Mouse (Mus musculus) neural tube, embryonic 13.5 days (tissue): ENCODE results near the gene Rassf3. TPM values are rescaled to one million over a fixed set of nuclear protein-coding genes. Genes with fewer than 3 reads are reported as not detected.

Experiments
- ATAC-seq: fragments of 200-750 bp; cut with Nextera tagmentation; 2 replicates; pipeline ENCODE4 v1.8.0; 2017; ENCODE audit warnings: low read depth, mild to moderate bottlenecking, moderate TSS enrichment, moderate library complexity
- H3K27ac ChIP-seq: fragments of 300-500 bp; sonication (generic); replicated peaks from 2 replicates; pipeline ENCODE4 v1.5.1; 2015; ENCODE audit warnings: moderate library complexity, mild to moderate bottlenecking, inconsistent platforms
- H3K27me3 ChIP-seq: fragments of 300-500 bp; sonication (generic); 2 replicates; pipeline ENCODE4 v1.6.1; 2015; ENCODE audit warnings: mild to moderate bottlenecking, inconsistent platforms
- H3K36me3 ChIP-seq: fragments of 300-500 bp; sonication (generic); 2 replicates; pipeline ENCODE4 v1.6.1; 2015; ENCODE audit warnings: mild to moderate bottlenecking, inconsistent platforms
- H3K4me1 ChIP-seq: fragments of 300-500 bp; sonication (generic); replicated peaks from 2 replicates; pipeline ENCODE4 v1.6.1; 2015; ENCODE audit warnings: inconsistent platforms
- H3K4me2 ChIP-seq: fragments of 300-500 bp; sonication (generic); 2 replicates; pipeline ENCODE4 v1.6.1; 2015; ENCODE audit warnings: inconsistent platforms, mild to moderate bottlenecking, moderate library complexity
- H3K4me3 ChIP-seq: fragments of 300-500 bp; sonication (generic); 2 replicates; pipeline ENCODE4 v1.5.1; 2015; ENCODE audit warnings: mild to moderate bottlenecking, inconsistent platforms
- H3K9ac ChIP-seq: fragments of 300-500 bp; sonication (generic); 2 replicates; pipeline ENCODE4 v1.6.1; 2015; ENCODE audit warnings: moderate library complexity, mild to moderate bottlenecking, inconsistent platforms
- H3K9me3 ChIP-seq: fragments of 300-500 bp; sonication (generic); 2 replicates; pipeline ENCODE4 v1.6.1; 2016; ENCODE audit warnings: inconsistent platforms
- WGBS: fragments of 180-500 bp; shearing (Covaris S2); methylation state at CpG from one replicate; pipeline ENCODE4 v1.1.7; 2015; 5-methylcytosine and 5-hydroxymethylcytosine counted together
- polyA plus RNA-seq: library from polyadenylated mRNA; unstranded; fragments of >200 nt; fragmentation: Nextera tagmentation; extraction: Ambion mirVana; gene quantifications from 2 replicates; pipeline ENCODE4 v1.2.1, GENCODE M21; 2015

The Rassf3 gene
- polyA plus RNA-seq, 1 experiment from 2014 or later, result 6.2 TPM

DNA sequence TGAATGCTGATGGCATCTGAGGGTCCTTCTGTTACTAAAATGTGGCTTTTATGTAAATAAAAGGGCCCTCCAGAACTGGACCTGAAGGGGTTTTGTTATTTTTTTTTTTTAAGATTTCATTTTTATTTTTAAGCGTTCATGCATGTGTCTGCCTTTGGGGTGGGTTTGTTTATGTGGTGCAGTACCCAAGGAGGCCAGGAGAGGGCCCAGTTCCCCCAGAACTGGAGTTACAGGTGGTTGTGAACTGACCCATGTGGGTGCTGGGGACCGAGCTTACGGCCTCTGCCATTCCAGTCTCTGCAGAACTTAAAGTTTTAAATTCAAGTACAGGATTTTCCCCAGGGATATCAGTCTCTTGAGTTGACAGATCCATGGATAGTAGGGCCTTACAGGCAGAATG lies 96.8 kb downstream of the Rassf3 start:
- Histone ChIP-seq H3K9ac (no peak overlapping the region), H3K9me3 (no peaks in the 10 kb centered on the region), H3K4me1 (no peaks in the 10 kb centered on the region), H3K4me2 (no peak overlapping the region), H3K27ac (no peak overlapping the region), H3K27me3 (no peaks in the 10 kb centered on the region), H3K36me3 (peaks cover 99% of the 10 kb centered on the region), H3K4me3 (no peak overlapping the region)
- WGBS, result over 99% methylated on average over 3 of the region's 3 CpGs
- ATAC-seq, result no peak

DNA sequence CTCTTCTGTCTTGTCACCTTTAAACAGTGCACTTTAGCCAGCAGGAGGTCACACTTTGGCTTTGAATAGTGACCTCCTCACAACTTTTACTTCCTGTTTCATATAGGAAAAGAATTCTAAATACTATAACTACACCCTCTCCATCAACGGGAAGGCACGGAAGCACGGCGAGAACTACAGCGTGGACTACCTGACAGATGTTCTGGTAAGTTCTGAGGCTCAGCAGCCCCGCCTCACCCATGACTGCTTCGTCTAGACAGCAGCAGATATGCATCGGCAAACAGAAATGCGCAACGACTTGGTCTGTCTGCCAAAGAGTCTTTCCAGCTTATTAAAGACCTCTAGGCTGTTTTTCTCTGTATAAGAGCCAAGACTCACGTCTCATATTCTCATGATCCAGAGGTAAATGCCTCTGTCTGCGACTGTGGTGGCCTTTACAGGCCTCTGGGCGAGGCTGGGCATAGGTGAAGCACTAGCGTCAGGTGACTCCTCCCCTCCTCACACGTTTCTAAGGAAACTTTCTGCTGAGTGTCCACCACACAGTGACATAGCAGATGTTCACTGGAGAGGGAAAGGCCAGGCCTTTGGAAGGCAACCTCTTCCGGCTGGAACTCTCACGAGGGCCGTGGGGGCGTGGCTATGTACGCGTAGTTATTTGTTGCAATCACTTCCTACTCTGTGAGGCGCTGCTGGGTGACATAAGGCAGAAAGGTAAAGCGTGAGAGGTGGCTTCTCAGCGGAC lies 99.4 kb downstream of the Rassf3 start:
- Histone ChIP-seq H3K27ac (no peak overlapping the region), H3K4me3 (no peak overlapping the region), H3K4me2 (no peak overlapping the region), H3K9me3 (no peaks in the 10 kb centered on the region), H3K9ac (no peak overlapping the region), H3K4me1 (no peaks in the 10 kb centered on the region), H3K27me3 (no peaks in the 10 kb centered on the region), H3K36me3 (peaks cover 96% of the 10 kb centered on the region)
- ATAC-seq, result no peak
- WGBS, result 93% methylated on average over 24 of the region's 24 CpGs

DNA sequence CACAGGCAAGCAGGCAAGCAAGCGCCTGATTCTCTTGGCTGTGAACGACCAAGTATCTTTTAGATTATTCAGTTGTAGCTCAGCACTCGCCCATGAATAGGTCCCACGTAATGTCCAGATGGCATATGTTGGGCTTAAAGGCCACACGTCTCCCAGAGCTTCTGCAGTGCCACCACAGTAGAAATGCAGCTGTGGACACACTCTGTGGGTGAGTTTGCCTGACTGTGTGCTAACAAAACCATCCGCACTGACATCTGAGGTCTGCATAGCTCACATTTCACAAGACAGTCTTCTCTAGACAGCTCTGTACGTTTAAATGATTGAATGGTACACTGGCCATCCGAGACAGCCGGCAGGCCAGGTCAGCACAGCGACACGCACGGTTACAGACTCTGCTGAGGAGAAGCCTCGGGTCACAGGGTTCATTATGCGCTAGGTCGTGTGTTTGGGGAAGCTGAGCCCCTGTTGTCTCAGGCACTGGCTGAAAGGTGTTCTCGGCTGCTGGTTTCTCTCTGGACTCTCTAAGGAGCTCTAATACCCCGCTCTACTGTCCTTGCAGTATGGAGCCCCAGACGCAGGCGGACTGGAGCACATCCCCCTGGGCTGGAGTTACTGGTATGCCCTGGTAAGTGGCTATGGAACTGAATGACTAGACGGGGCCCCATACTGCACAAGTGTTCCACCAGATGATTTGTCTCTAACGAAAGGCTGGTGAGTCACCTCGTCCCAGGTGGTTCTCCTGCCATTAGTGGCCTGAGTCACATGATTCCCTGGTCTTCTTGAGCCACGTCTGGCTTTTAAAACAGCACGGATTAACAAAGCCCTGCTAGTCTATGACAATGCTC lies 100.3 kb downstream of the Rassf3 start:
- Histone ChIP-seq H3K9me3 (no peaks in the 10 kb centered on the region), H3K27ac (no peak overlapping the region), H3K36me3 (peaks cover 94% of the 10 kb centered on the region), H3K9ac (no peak overlapping the region), H3K4me3 (no peak overlapping the region), H3K27me3 (no peaks in the 10 kb centered on the region), H3K4me2 (no peak overlapping the region), H3K4me1 (no peaks in the 10 kb centered on the region)
- no peak for ATAC-seq
- WGBS, result 81% methylated on average over 24 of the region's 24 CpGs

GRCm38 (mm10) chr10:121374693-121375620 lies 101.2 kb downstream of the Rassf3 start:
- Histone ChIP-seq H3K9ac (no peak overlapping the region), H3K27ac (no peak overlapping the region), H3K36me3 (peaks cover 95% of the 10 kb centered on the region), H3K4me2 (no peak overlapping the region), H3K27me3 (no peaks in the 10 kb centered on the region), H3K4me1 (no peaks in the 10 kb centered on the region), H3K4me3 (no peak overlapping the region), H3K9me3 (no peaks in the 10 kb centered on the region)
- ATAC-seq, result no peak
- WGBS, result 86% methylated on average over 17 of the region's 17 CpGs

- H3K4me2 ChIP-seq, result no peak overlapping the region
- H3K36me3 ChIP-seq, result peaks cover 95% of the 10 kb centered on the region
- no peaks in the 10 kb centered on the region for H3K27me3 ChIP-seq
- no peaks in the 10 kb centered on the region for H3K4me1 ChIP-seq
- H3K9me3 ChIP-seq, result no peaks in the 10 kb centered on the region
- WGBS, result 79% methylated on average over 12 of the region's 12 CpGs
- no peak overlapping the region for H3K4me3 ChIP-seq
- H3K9ac ChIP-seq, result no peak overlapping the region
- H3K27ac ChIP-seq, result no peak overlapping the region
- ATAC-seq, result no peak
These were observed 102.1 kb downstream of the Rassf3 start for GRCm38 (mm10) chr10:121374013-121374412.

DNA sequence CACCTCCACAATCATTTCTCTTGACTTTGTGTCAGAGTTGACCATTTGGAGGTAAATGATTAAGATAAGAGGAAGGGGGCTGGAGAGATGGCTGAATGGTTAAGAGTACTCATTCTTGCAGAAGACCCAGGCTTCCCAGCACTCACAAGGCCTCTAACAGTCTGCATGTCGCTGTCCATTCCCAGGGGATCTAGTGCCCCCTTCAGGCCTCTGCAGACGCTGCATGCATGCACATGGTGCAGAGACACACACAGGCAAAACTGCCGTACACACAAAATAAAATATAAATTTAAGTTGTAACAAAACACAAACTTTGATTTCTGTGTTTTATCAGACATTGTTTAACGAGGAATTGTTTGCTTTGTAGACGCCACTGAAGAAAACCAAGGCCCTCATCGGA lies 105.4 kb downstream of the Rassf3 start:
- no peaks in the 10 kb centered on the region for H3K27me3 ChIP-seq
- H3K27ac ChIP-seq, result no peak overlapping the region
- no peak for ATAC-seq
- H3K9me3 ChIP-seq, result no peaks in the 10 kb centered on the region
- no peak overlapping the region for H3K4me2 ChIP-seq
- WGBS, result 92% methylated on average over 6 of the region's 6 CpGs
- no peak overlapping the region for H3K4me3 ChIP-seq
- peaks cover 66% of the 10 kb centered on the region for H3K36me3 ChIP-seq
- H3K9ac ChIP-seq, result no peak overlapping the region
- peaks cover 26% of the 10 kb centered on the region for H3K4me1 ChIP-seq

DNA sequence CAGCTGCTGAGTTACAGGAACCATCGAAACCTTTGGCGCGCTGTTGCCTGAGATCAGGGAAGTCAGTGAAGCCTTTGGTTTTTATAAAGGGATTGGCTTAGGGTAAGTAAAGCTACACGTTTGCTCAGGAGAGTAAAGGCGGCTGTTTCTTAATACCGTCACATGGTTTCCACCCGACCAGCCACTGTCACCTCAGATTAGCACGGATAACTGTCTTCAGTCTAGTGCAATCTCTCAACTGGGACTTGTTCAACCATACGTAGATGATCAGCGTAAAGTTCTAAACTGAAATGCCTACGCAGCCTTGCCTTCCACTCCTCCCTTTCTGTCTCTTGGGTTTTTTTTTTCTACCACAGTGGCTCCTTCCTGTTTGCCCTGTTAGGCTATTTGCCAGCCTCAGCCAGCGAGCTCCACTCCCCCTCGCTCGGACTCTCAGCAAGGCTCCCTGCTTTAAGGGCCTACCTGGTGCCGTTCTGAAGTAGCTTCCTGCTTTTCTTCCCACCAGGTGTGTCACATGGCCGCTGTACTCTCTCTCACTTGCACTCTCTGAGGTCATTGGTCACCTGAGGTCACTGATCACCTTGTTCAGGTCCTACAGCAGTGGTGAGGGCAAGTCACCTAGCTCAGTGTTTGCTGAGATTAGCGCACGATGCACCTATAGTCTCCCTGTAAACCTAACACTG lies 107.2 kb downstream of the Rassf3 start:
- ATAC-seq, result no peak
- 92% methylated on average over 18 of the region's 18 CpGs for WGBS
- Histone ChIP-seq H3K4me3 (no peak overlapping the region), H3K27ac (no peak overlapping the region), H3K9me3 (no peaks in the 10 kb centered on the region), H3K4me2 (no peak overlapping the region), H3K27me3 (no peaks in the 10 kb centered on the region), H3K4me1 (peaks cover 34% of the 10 kb centered on the region), H3K9ac (no peak overlapping the region), H3K36me3 (peaks cover 48% of the 10 kb centered on the region)

DNA sequence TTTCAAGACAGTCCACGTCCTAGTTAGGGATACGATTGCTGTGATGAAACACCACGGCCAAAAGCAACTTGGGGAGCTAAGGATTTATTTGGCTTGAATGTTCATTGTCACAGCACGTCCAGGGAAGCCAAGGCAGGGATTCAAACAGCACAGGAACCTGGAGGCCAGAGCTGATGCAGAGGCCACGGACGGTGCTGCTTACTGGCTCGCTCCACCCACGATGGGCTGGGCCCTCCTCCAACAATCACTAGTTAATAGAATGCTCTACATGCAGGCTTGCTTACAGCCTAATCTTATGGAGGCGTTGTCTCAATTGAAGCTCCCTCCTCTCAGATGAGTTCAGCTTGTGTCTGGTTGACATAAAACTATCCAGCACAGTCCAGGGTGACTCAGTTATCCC lies 108.4 kb downstream of the Rassf3 start:
- ATAC-seq, result no peak
- peaks cover 34% of the 10 kb centered on the region for H3K4me1 ChIP-seq
- no peaks in the 10 kb centered on the region for H3K27me3 ChIP-seq
- H3K4me3 ChIP-seq, result no peak overlapping the region
- H3K9ac ChIP-seq, result no peak overlapping the region
- peaks cover 36% of the 10 kb centered on the region for H3K36me3 ChIP-seq
- no peak overlapping the region for H3K4me2 ChIP-seq
- WGBS, result 88% methylated on average over 9 of the region's 9 CpGs
- H3K27ac ChIP-seq, result no peak overlapping the region
- H3K9me3 ChIP-seq, result no peaks in the 10 kb centered on the region

- Histone ChIP-seq H3K27ac (no peak overlapping the region), H3K9ac (no peak overlapping the region), H3K9me3 (no peaks in the 10 kb centered on the region), H3K36me3 (peaks cover 34% of the 10 kb centered on the region), H3K27me3 (no peaks in the 10 kb centered on the region), H3K4me3 (no peak overlapping the region), H3K4me2 (0 out of 2 replicates have a peak overlapping the region, but pooled peaks have one; percentile 77), H3K4me1 (peaks cover 34% of the 10 kb centered on the region)
- 85% methylated on average over 13 of the region's 13 CpGs for WGBS
- no peak for ATAC-seq
These were observed 108.9 kb downstream of the Rassf3 start for GRCm38 (mm10) chr10:121367271-121367670.

DNA sequence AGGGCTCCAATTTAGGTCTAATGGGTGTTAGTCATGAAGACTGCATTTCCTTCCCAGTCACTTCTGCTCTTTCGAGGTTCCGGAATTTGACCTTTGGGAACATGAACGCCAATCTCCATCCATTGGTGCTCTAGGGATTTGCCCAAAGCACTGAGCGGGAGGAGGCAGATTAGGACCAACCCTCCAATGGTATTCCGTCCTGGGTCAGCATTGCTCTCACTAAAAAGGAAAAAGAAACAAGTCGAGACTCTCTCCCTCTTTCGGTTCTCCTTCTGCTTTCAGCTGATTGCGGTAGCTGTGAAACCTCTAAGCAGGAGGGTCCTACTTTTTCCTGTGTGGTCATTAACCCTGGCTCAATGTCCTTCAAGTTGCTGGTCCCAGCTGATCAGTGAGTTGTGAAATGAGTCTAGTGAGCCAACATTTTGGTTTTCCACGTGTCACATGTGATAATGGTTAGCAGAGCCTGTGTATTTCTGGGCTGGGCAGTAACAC lies 110.3 kb downstream of the Rassf3 start:
- WGBS, result 13% methylated on average over 9 of the region's 9 CpGs
- H3K27me3 ChIP-seq, result no peaks in the 10 kb centered on the region
- no peak for ATAC-seq
- peak overlapping the region; percentile 89 for H3K9ac ChIP-seq
- peak overlapping the region; percentile 77 for H3K4me2 ChIP-seq
- peaks cover 22% of the 10 kb centered on the region for H3K36me3 ChIP-seq
- H3K4me1 ChIP-seq, result peaks cover 34% of the 10 kb centered on the region
- H3K4me3 ChIP-seq, result peak overlapping the region; percentile 88
- no peaks in the 10 kb centered on the region for H3K9me3 ChIP-seq
- H3K27ac ChIP-seq, result no peak overlapping the region

GRCm38 (mm10) chr10:121364801-121365564 lies 111.2 kb downstream of the Rassf3 start, which contains the start of gene Gns:
Gns (plus strand) TSS chr10:121365090.
- H3K27ac ChIP-seq, result peak within 1 kb of the TSS; percentile 79
- peak within 1 kb of the TSS; percentile 88 for H3K4me3 ChIP-seq
- under 1% methylated on average over 41 of the region's 72 CpGs for WGBS
- H3K9ac ChIP-seq, result peak within 1 kb of the TSS; percentile 89
- no peaks in the 10 kb centered on the region for H3K27me3 ChIP-seq
- H3K4me2 ChIP-seq, result peak within 1 kb of the TSS; percentile 77
- H3K4me1 ChIP-seq, result peaks cover 34% of the 10 kb centered on the region
- ATAC-seq, result peak; percentile 98
- H3K9me3 ChIP-seq, result no peaks in the 10 kb centered on the region
- peaks cover 13% of the 10 kb centered on the region for H3K36me3 ChIP-seq
